Mouse (Mus musculus): ENCODE measurements at regions not wholly inside any gene's neighbourhood (a gene's known extent, or its start where the extent isn't known, plus 50 kb on each side); places are given as distances from the start of the nearest gene placed in this dataset.
"Not testable (repeated sequence)": the region's sequence is repeated elsewhere in the genome, so short reads cannot be mapped to it uniquely, and the experiment has no call there.

DNA sequence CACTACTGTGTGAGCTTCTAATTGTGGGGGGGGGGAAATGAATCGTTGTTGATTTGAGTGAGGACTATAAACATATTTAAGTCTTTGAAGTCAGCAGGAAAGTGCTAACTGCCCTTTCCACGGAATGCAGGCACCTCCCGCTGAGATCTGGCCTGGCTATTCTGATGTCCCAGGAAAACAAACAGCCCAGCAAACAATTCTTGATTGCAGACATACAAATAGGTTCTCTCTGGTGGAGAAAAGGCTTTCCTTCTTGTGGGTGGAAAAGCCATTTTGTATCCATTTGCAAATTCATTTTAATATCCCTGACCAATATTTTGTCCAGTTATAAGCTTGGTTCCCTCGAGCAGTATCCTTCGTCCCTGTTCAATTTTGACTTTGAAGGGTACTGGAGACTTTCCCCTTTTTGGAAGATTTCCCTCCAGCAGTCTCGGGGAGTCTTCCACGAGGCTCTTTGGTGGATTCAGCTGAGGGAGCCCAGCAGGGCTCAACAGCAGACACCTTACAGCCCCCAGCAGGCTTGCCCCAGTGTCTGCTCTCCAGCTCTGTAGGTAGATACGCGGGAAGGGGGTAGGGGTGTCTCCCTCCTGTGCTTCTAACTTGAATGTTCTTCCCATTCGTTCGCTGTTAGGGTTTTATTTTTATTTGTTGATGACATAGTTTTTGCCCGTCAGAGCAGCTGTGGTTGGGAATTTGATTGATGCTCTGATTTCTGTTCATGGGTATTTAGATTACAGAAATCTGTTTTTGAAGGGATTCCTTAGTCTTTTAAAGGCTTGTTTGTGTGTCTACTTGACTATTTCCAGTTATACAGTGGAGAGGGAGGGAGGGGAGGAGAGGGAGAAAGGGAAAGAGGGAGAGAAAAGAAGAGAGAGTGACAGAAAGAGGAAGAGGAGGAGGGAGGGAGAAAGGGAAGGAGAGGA, 64.9 kb upstream of the Cpm start:
- DNase-seq (ENCODE audit: extremely low read depth): no peak
- Histone ChIP-seq H3K4me3 (replicated peaks in 1 of 3; ENCODE audit: low read depth in 2 of 3, low read length in 2 of 3, poor library complexity in 1 of 3) (no peak overlapping the region), H3K27me3 (replicated peaks) (peaks cover 3% of the 10 kb centered on the region), H3K27ac (ENCODE audit: insufficient read depth, low read depth) (no peak overlapping the region), H3K79me2 (replicated peaks; ENCODE audit: control insufficient read depth, extremely low read depth, insufficient read depth, poor library complexity, severe bottlenecking) (no peaks in the 10 kb centered on the region), H3K36me3 (replicated peaks in 1 of 2; ENCODE audit: control insufficient read depth in 1 of 2, insufficient read depth in 1 of 2, low read length in 1 of 2) (no peaks in the 10 kb centered on the region), H3K4me2 (ENCODE audit: insufficient read depth, low read depth, poor library complexity, severe bottlenecking) (no peak overlapping the region), H3K9ac (ENCODE audit: insufficient read depth, low read depth) (no peak overlapping the region), H3K9me3 (replicated peaks; ENCODE audit: low read length) (peaks cover 9% of the 10 kb centered on the region), H3K4me1 (ENCODE audit: control insufficient read depth in 1 of 2, insufficient read depth in 2 of 2) (peaks cover 0 to 19% of the 10 kb centered on the region in 2 experiments; a peak in 2 of 4 replicates)
- in situ Hi-C loops (cut with MboI; ENCODE audit: low pct_ligation_motif_present, low pct_unique_long_range_greater_than_20kb, low sequenced_read_pairs): no loop called here
- TF ChIP-seq CHD2 (IDR thresholded peaks at IDR 0.05; ENCODE audit: low read length): no peak
- dilution Hi-C loops (cut with MboI; ENCODE audit: extremely low pct_ligation_motif_present, extremely low pct_unique_long_range_greater_than_20kb, low sequenced_read_pairs): no loop called here

DNA sequence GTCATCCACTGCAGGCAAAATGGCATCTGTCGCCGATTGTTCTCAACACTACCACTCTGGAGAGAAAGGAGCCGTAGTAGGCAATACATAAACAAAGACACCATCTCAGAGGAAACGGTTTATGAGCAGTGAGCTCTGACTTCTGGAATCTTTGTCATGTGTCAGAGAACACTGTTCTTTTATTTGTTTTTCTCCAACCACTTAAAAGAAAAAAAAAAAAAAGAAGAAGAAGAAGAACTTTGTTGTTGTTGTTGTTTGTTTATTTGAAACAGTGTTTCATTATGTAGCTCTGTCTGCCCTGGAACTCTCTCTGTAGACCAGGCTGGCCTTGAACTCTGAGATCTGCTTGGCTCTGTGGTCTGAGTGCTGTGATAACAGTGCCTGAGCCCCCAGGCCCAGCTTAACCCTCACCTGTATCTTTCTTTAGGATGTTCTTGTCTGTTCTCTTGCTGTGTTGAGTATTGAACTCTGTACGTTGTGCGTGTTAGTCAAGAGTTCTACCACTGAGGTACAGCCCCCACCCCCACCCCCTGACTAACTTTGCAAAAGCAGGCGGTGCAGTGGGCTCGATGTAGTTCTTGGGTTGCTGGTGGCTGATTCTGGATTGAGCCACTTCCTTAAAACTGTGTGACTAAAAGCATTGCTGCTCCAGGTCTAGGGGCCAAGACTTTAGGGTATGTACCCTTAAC, 65.7 kb upstream of the Cpm start:
- no peak for TF ChIP-seq BHLHE40 (IDR thresholded peaks at IDR 0.05; ENCODE audit: low read depth, low read length)

DNA sequence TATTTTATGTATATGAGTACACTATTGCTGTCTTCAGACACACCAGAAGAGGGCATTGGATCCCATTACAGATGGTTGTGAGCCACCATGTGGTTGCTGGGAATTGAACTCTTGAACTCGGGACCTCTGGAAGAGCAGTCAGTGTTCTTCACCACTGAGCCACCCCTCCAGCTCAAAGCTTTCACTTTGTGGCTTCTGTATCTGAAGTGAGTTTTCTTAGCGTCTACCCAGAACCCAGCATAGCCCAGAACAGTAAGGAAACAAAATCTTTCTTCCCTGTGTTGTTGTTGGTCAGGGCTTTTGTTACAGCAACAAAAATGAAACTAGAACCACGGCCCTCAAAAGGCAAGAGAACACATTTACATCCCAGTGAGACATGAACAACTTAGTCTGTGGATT, 66.5 kb upstream of the Cpm start:
- dilution Hi-C loops (cut with MboI; ENCODE audit: extremely low pct_ligation_motif_present, extremely low pct_unique_long_range_greater_than_20kb, low sequenced_read_pairs): not testable (repeated sequence)

More for the DNA sequence above, 65.7 kb upstream of the Cpm start:
- peaks cover 10% of the 10 kb centered on the region for H3K27me3 ChIP-seq (replicated peaks)
- H3K36me3 ChIP-seq (replicated peaks in 1 of 2; ENCODE audit: control insufficient read depth in 1 of 2, insufficient read depth in 1 of 2, low read length in 1 of 2): no peaks in the 10 kb centered on the region
- no peak overlapping the region for H3K9ac ChIP-seq (ENCODE audit: insufficient read depth, low read depth)
- DNase-seq (ENCODE audit: extremely low read depth): no peak
- no peaks in the 10 kb centered on the region for H3K79me2 ChIP-seq (replicated peaks; ENCODE audit: control insufficient read depth, extremely low read depth, insufficient read depth, poor library complexity, severe bottlenecking)
- in situ Hi-C loops (cut with MboI; ENCODE audit: low pct_ligation_motif_present, low pct_unique_long_range_greater_than_20kb, low sequenced_read_pairs) (no loop called here), dilution Hi-C loops (cut with MboI; ENCODE audit: extremely low pct_ligation_motif_present, extremely low pct_unique_long_range_greater_than_20kb, low sequenced_read_pairs) (no loop called here)
- H3K9me3 ChIP-seq (replicated peaks; ENCODE audit: low read length): peaks cover 9% of the 10 kb centered on the region
- peaks cover 0 to 25% of the 10 kb centered on the region in 2 experiments; a peak in 2 of 4 replicates for H3K4me1 ChIP-seq (ENCODE audit: control insufficient read depth in 1 of 2, insufficient read depth in 2 of 2)
- H3K4me3 ChIP-seq (replicated peaks in 1 of 3; ENCODE audit: low read depth in 2 of 3, low read length in 2 of 3, poor library complexity in 1 of 3): no peak overlapping the region
- no peak overlapping the region for H3K4me2 ChIP-seq (ENCODE audit: insufficient read depth, low read depth, poor library complexity, severe bottlenecking)
- H3K27ac ChIP-seq (ENCODE audit: insufficient read depth, low read depth): no peak overlapping the region

More for the DNA sequence above, 66.5 kb upstream of the Cpm start:
- Histone ChIP-seq H3K4me2 (ENCODE audit: insufficient read depth, low read depth, poor library complexity, severe bottlenecking) (peak overlapping the region; percentile 52), H3K27me3 (replicated peaks) (peaks cover 15% of the 10 kb centered on the region), H3K4me1 (ENCODE audit: control insufficient read depth in 1 of 2, insufficient read depth in 2 of 2) (peaks cover 0 to 25% of the 10 kb centered on the region in 2 experiments; a peak in 2 of 4 replicates)
- H3K27ac ChIP-seq (ENCODE audit: insufficient read depth, low read depth); H3K4me3 ChIP-seq (replicated peaks in 1 of 3; ENCODE audit: low read depth in 2 of 3, low read length in 2 of 3, poor library complexity in 1 of 3); H3K9ac ChIP-seq (ENCODE audit: insufficient read depth, low read depth); H3K79me2 ChIP-seq (replicated peaks; ENCODE audit: control insufficient read depth, extremely low read depth, insufficient read depth, poor library complexity, severe bottlenecking); H3K9me3 ChIP-seq (replicated peaks; ENCODE audit: low read length); in situ Hi-C loops (cut with MboI; ENCODE audit: low pct_ligation_motif_present, low pct_unique_long_range_greater_than_20kb, low sequenced_read_pairs); H3K36me3 ChIP-seq (replicated peaks in 1 of 2; ENCODE audit: control insufficient read depth in 1 of 2, insufficient read depth in 1 of 2, low read length in 1 of 2); DNase-seq (ENCODE audit: extremely low read depth): not testable (repeated sequence)
- 0 out of 2 replicates have a peak, but pooled peaks have one; percentile 38 for TF ChIP-seq TBP (conservative IDR thresholded peaks at IDR 0.05; ENCODE audit: low read depth, low read length)

All from CH12.LX (cell line).